ENCODE assay signal across 9 mouse cellular contexts in the genomic region with DNA sequence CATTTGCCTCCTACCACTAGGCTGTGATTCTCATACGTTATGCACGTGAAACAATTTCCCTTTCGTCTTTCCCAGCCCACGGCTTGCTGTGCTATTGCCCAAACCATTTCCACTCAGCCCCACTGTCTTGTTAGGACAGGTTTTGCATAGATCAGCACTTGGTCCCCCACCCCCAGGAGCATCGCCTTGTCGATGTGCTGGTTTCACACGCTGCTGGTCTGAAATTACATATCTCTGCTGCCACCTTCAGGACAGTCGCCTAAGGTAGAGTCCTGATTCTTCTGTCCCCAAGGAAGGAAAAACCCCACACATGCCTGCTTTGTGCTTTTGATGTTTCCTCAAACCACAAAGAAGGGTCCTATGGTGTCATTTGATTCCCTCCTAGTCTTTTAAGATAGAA.
DNase-seq lines count a peak whose midpoint lies in the region; ATAC-seq and TF ChIP-seq lines count a peak whose summit lies in the region.
"Had no signal": no experiment of that assay in that cellular context is flagged by ENCODE, and none has a peak within 500 bp of the region (broad histone marks: within the 10 kb centered on the region; RNA-seq: fewer than 3 reads in every experiment).

No protein-coding gene starts in this region.

- H3K4me2 ChIP-seq in CH12.LX (ENCODE audit: insufficient read depth, low read depth, poor library complexity, severe bottlenecking): peak overlapping the region; percentile 25; the same call in 1 of the 2 replicates
- H3K4me2 ChIP-seq in forebrain, postnatal 0 days (ENCODE audit: low read depth): no peak overlapping the region; the same call in 1 of the 2 replicates
- H3K4me2 ChIP-seq in stomach, postnatal 0 days (replicated peaks; ENCODE audit: low read depth): no peak overlapping the region
- H3K4me2 ChIP-seq: heart, embryonic 15.5 days had no signal

- peak; percentile 32 to 78; a peak in 3 of 4 replicates for TF ChIP-seq CTCF in CH12.LX (conservative IDR thresholded peaks at IDR 0.05 in 1 of 2, IDR thresholded peaks at IDR 0.05 in 1 of 2; ENCODE audit: low read depth in 2 of 2, low read length in 2 of 2)
- TF ChIP-seq CTCF in forebrain, postnatal 0 days (IDR thresholded peaks at IDR 0.05; ENCODE audit: low read depth): peak; percentile 82
- peak; percentile 78 for TF ChIP-seq CTCF in stomach, postnatal 0 days (IDR thresholded peaks at IDR 0.05; ENCODE audit: low read depth)

- TF ChIP-seq RAD21 in CH12.LX (IDR thresholded peaks at IDR 0.05; ENCODE audit: low read depth, low read length): peak; percentile 71

- no peak for TF ChIP-seq EP300 in CH12.LX (IDR thresholded peaks at IDR 0.05; ENCODE audit: low read length)
- no peak for TF ChIP-seq EP300 in stomach, postnatal 0 days (optimal IDR thresholded peaks at IDR 0.05)

- peaks cover 5% of the 10 kb centered on the region for H3K27me3 ChIP-seq in CH12.LX (replicated peaks)
- no peaks in the 10 kb centered on the region for H3K27me3 ChIP-seq in forebrain, postnatal 0 days (ENCODE audit: insufficient read depth, low read length)
- no peaks in the 10 kb centered on the region for H3K27me3 ChIP-seq in stomach, postnatal 0 days (ENCODE audit: control insufficient read depth, insufficient read depth, low read length)

- no peak overlapping the region for H3K4me3 ChIP-seq in CH12.LX (replicated peaks in 1 of 3; ENCODE audit: low read depth in 2 of 3, low read length in 2 of 3, poor library complexity in 1 of 3)
- no peak overlapping the region for H3K4me3 ChIP-seq in forebrain, postnatal 0 days (ENCODE audit: low read depth, low read length)
- no peak overlapping the region for H3K4me3 ChIP-seq in stomach, postnatal 0 days (ENCODE audit: low read depth, low read length)
- H3K4me3 ChIP-seq: heart, embryonic 15.5 days had no signal

- DNase-seq in adrenal gland, adult 2 months: peak; percentile 25
- no peak for DNase-seq in adrenal gland, postnatal 4 days (ENCODE audit: low spot score in 2 of 2)
- peak; percentile 55 for DNase-seq in CH12.LX (ENCODE audit: extremely low read depth)
- peak; percentile 25 for DNase-seq in cerebellum, adult 11-12 months
- DNase-seq in forebrain, postnatal 0 days: peak; percentile 86
- peak; percentile 36 to 82 for DNase-seq in layer of hippocampus, adult 18-20 months (ENCODE audit: low spot score in 2 of 2)
- peak; percentile 50 for DNase-seq in stomach, postnatal 0 days (ENCODE audit: low spot score)

- H3K79me2 ChIP-seq in CH12.LX (replicated peaks; ENCODE audit: control insufficient read depth, extremely low read depth, insufficient read depth, poor library complexity, severe bottlenecking): no peaks in the 10 kb centered on the region

- ATAC-seq in forebrain, postnatal 0 days: peak; percentile 83
- peak; percentile 60 for ATAC-seq in megakaryocyte-erythroid progenitor cell, adult 5-6 weeks (replicated peaks; ENCODE audit: low FRiP score, low TSS enrichment, poor library complexity, severe bottlenecking)
- ATAC-seq in stomach, postnatal 0 days (ENCODE audit: low FRiP score, low TSS enrichment): no peak

- in situ Hi-C loops in CH12.LX (cut with MboI; ENCODE audit: low pct_ligation_motif_present, low pct_unique_long_range_greater_than_20kb, low sequenced_read_pairs): no loop called here

- WGBS in forebrain, postnatal 0 days: 19% methylated on average over 8 of the region's 8 CpGs
- WGBS in stomach, postnatal 0 days: 30% methylated on average over 8 of the region's 8 CpGs

- TF ChIP-seq POLR2A in CH12.LX (IDR thresholded peaks at IDR 0.05; ENCODE audit: low read depth, low read length): no peak

- H3K36me3 ChIP-seq in CH12.LX (replicated peaks in 1 of 2; ENCODE audit: control insufficient read depth in 1 of 2, insufficient read depth in 1 of 2, low read length in 1 of 2): no peaks in the 10 kb centered on the region
- H3K36me3 ChIP-seq in forebrain, postnatal 0 days (ENCODE audit: insufficient read depth): no peaks in the 10 kb centered on the region
- no peaks in the 10 kb centered on the region for H3K36me3 ChIP-seq in stomach, postnatal 0 days (ENCODE audit: control insufficient read depth, insufficient read depth, low read length)
- H3K36me3 ChIP-seq: heart, embryonic 15.5 days had no signal

- no peak overlapping the region for H3K27ac ChIP-seq in CH12.LX (ENCODE audit: insufficient read depth, low read depth)
- no peak overlapping the region for H3K27ac ChIP-seq in forebrain, postnatal 0 days (ENCODE audit: low read depth, low read length)
- no peak overlapping the region for H3K27ac ChIP-seq in stomach, postnatal 0 days (replicated peaks)
- H3K27ac ChIP-seq: heart, embryonic 15.5 days had no signal

- H3K9ac ChIP-seq in CH12.LX (ENCODE audit: insufficient read depth, low read depth): no peak overlapping the region
- no peak overlapping the region for H3K9ac ChIP-seq in forebrain, postnatal 0 days
- H3K9ac ChIP-seq in stomach, postnatal 0 days (ENCODE audit: low read length): no peak overlapping the region
- H3K9ac ChIP-seq: heart, embryonic 15.5 days had no signal

- peaks cover 0 to 4% of the 10 kb centered on the region in 2 experiments; a peak in 2 of 4 replicates for H3K4me1 ChIP-seq in CH12.LX (ENCODE audit: control insufficient read depth in 1 of 2, insufficient read depth in 2 of 2)
- H3K4me1 ChIP-seq in forebrain, postnatal 0 days (ENCODE audit: insufficient read depth): no peaks in the 10 kb centered on the region
- no peaks in the 10 kb centered on the region for H3K4me1 ChIP-seq in stomach, postnatal 0 days (replicated peaks; ENCODE audit: control insufficient read depth, insufficient read depth)

- dilution Hi-C loops in CH12.LX (cut with MboI; ENCODE audit: extremely low pct_ligation_motif_present, extremely low pct_unique_long_range_greater_than_20kb, low sequenced_read_pairs): no loop called here

- H3K9me3 ChIP-seq in CH12.LX (replicated peaks; ENCODE audit: low read length): no peaks in the 10 kb centered on the region
- no peaks in the 10 kb centered on the region for H3K9me3 ChIP-seq in forebrain, postnatal 0 days (ENCODE audit: low read length)
- H3K9me3 ChIP-seq in stomach, postnatal 0 days (ENCODE audit: control insufficient read depth, low read length): no peaks in the 10 kb centered on the region
- H3K9me3 ChIP-seq: heart, embryonic 15.5 days had no signal

TF ChIP-seq in CH12.LX, 34 proteins besides CTCF, POLR2A, EP300 and RAD21:
- peak; percentile 32; the same call in 1 of the 2 replicates for TF ChIP-seq MAX (IDR thresholded peaks at IDR 0.05; ENCODE audit: low read length)
- TF ChIP-seq ZKSCAN1 (IDR thresholded peaks at IDR 0.05; ENCODE audit: borderline replicate concordance, low read depth, low read length): no peak
- 0 out of 2 replicates have a peak, but pooled peaks have one; percentile 50 for TF ChIP-seq MYC (IDR thresholded peaks at IDR 0.05; ENCODE audit: low read depth, low read length)
- TF ChIP-seq NELFE (IDR thresholded peaks at IDR 0.05; ENCODE audit: low read depth, low read length): no peak
- TF ChIP-seq BHLHE40 (IDR thresholded peaks at IDR 0.05; ENCODE audit: low read depth, low read length): 0 out of 2 replicates have a peak, but pooled peaks have one; percentile 28
- peak; percentile 36; the same call in 1 of the 2 replicates for TF ChIP-seq SMC3 (IDR thresholded peaks at IDR 0.05; ENCODE audit: low read depth, low read length)
- no peak for TF ChIP-seq CHD2 (IDR thresholded peaks at IDR 0.05; ENCODE audit: low read length)
- TF ChIP-seq MAFK (IDR thresholded peaks at IDR 0.05; ENCODE audit: insufficient replicate concordance, low read length): 0 out of 2 replicates have a peak, but pooled peaks have one; percentile 56
- no peak for TF ChIP-seq MXI1 (IDR thresholded peaks at IDR 0.05; ENCODE audit: low read depth, low read length)
- TF ChIP-seq IRF4 (IDR thresholded peaks at IDR 0.05; ENCODE audit: low read depth, low read length): no peak
- TF ChIP-seq ZMIZ1 (IDR thresholded peaks at IDR 0.05; ENCODE audit: low read depth, low read length): no peak
- no peak for TF ChIP-seq SIN3A (IDR thresholded peaks at IDR 0.05; ENCODE audit: low read length)
- no peak for TF ChIP-seq MAZ (IDR thresholded peaks at IDR 0.05; ENCODE audit: low read depth, low read length)
- no peak for TF ChIP-seq CHD1 (IDR thresholded peaks at IDR 0.05; ENCODE audit: low read depth, low read length)
- TF ChIP-seq PAX5 (IDR thresholded peaks at IDR 0.05; ENCODE audit: low read length): no peak

Comparison
In these comparisons a context has a peak if more than half of its experiments do, and no peak if none do; other contexts are left out.
1. DNase-seq: peak in adrenal gland, adult 2 months (single experiment), CH12.LX (single experiment), cerebellum, adult 11-12 months (single experiment), forebrain, postnatal 0 days (single experiment), layer of hippocampus, adult 18-20 months (2 of 2) and stomach, postnatal 0 days (single experiment); none in adrenal gland, postnatal 4 days (0 of 2).
2. Peak in every context shown above with its lines, with median percentiles within 50 percentile points of each other: CTCF ChIP-seq.